Mouse (Mus musculus): ENCODE data around the gene Rnf227.

DNA sequence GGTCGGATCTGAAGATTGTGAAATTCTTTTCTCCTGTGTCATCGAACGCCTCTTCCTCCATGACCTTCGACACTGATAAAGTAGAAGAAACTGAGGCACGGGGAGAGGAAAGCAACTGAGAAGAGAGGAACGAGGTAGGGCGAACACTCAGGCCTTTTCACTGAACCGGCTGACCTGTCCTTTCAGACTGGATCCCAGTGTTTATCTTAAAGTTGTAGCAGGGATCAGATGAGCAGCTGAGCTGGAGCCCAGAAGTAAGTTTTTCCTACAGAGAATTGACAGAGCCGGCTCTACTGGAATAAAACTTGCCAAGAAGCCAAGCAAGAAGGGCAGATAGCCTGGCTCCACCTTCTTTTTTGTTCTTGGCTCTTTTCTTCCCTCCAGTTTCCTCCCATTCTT lies 30.6 kb downstream of the Rnf227 start:
- no peak for TF ChIP-seq CTCF (IDR thresholded peaks at IDR 0.05; ENCODE audit: low read depth, low read length)
- TF ChIP-seq POLR2A (IDR thresholded peaks at IDR 0.05; ENCODE audit: borderline replicate concordance, low read depth, low read length), result no peak
